Mouse (Mus musculus) bone marrow, adult 2 months (tissue): ENCODE measurements around the gene Bud31. TPM values are rescaled to one million over a fixed set of nuclear protein-coding genes. Genes with fewer than 3 reads are reported as not detected.
"Not testable (repeated sequence)": the region's sequence is repeated elsewhere in the genome, so short reads cannot be mapped to it uniquely, and the experiment has no call there.

ENCODE experiments used
- H3K27ac ChIP-seq: fragments of 200-500 bp; 2 replicates; pipeline ENCODE4 v1.5.1; 2012; ENCODE audit warnings: low read depth, mild to moderate bottlenecking, control low read depth, inconsistent platforms, low read length; ENCODE audit not compliant: control insufficient read depth, poor library complexity, insufficient read depth
- H3K4me1 ChIP-seq: fragments of 200-500 bp; 2 replicates; pipeline ENCODE4 v1.6.1; 2011; ENCODE audit warnings: low read length; ENCODE audit not compliant: control insufficient read depth, insufficient read depth
- H3K4me3 ChIP-seq: fragments of 200-500 bp; replicated peaks from 2 replicates; pipeline ENCODE3; 2011; ENCODE audit warnings: mild to moderate bottlenecking, low read depth, low read length, control low read depth; ENCODE audit not compliant: control insufficient read depth
- CTCF ChIP-seq: fragments of 200-500 bp; IDR thresholded peaks from 2 replicates; pipeline ENCODE4 v1.5.1; 2011; ENCODE audit warnings: low read length, control low read depth; ENCODE audit not compliant: control insufficient read depth, insufficient read depth
- POLR2A ChIP-seq: fragments of 200-500 bp; IDR thresholded peaks from 2 replicates; pipeline ENCODE4 v1.6.1; 2011; ENCODE audit warnings: low read depth, mild to moderate bottlenecking, control low read depth, low read length, borderline replicate concordance; ENCODE audit not compliant: control insufficient read depth
- whole genome bisulfite sequencing: fragments of 180-500 bp; shearing (Covaris S2); methylation state at CpG from one replicate; pipeline ENCODE4 v1.1.7; 2018; 5-methylcytosine and 5-hydroxymethylcytosine counted together
- polyA plus RNA-seq: library from polyadenylated mRNA; stranded (reverse); fragments of >200 nt; gene quantifications from 2 replicates; pipeline ENCODE4 v1.2.4, GENCODE M21; 2011; ENCODE audit warnings: low replicate concordance; ENCODE audit not compliant: missing spikeins, insufficient read depth, insufficient read length

Bud31 gene
- polyA plus RNA-seq: 121 and 164 TPM in 2 replicates

DNA sequence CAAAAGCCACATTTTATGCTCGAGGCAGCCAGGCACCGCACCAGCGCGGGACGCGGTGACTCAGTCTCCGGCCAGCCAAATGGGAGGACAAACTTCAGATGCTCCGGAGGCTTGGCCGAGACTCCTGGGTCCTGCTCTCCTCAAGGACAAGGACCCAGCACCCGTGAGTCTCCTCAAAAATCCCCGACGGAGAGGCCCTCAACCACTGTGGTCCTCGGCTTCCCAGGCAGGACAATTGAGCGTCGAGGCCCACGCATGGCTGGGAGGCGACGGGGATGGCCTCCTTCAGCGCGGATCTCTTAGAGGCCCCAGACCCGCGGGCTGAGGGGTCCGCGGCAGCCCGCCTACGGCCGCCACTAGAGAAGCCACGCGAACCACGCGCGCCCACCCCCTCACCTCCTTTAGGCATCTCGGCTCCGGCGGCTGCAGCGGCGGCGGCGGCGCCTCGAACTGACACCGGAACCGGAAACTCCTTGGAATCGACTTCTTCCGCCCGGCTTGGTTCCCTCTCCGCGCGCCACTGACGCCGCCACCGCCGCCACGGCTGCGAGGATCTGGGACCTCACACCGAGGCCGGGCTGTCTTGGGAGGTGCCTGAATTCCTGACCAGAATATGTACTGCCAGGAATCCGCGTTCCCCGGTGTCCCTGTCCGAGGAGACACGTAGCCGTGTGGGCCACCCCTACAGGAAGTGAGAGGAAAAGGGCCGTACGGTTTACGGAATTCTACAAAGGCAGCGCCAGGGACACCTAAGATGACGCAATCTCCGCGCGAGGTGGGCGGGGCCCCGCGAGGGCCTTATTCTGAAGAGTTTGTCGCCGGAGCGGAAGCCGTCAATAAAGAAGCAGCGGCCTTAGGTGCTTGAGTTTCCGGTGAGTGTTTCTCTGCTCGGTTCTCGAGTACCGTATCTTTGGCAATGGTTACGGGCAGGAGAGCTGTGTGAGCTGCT lies at the start of gene Bud31, which contains the start of gene Pdap1:
Gene Bud31 (plus strand): TSS at position 792 of the 949 bp plus-strand sequence.
Gene Pdap1 (minus strand): TSS at position 668 of the 949 bp plus-strand sequence.
- Histone ChIP-seq H3K4me1 (no peaks in the 10 kb centered on the region), H3K4me3 (peak within 1 kb of the TSS; percentile 87), H3K27ac (peak within 1 kb of the TSS; percentile 94)
- under 1% methylated on average over 84 of the region's 84 CpGs for WGBS
- TF ChIP-seq POLR2A (peak; percentile 40), CTCF (no peak; the same call in 1 of the 2 replicates)

DNA sequence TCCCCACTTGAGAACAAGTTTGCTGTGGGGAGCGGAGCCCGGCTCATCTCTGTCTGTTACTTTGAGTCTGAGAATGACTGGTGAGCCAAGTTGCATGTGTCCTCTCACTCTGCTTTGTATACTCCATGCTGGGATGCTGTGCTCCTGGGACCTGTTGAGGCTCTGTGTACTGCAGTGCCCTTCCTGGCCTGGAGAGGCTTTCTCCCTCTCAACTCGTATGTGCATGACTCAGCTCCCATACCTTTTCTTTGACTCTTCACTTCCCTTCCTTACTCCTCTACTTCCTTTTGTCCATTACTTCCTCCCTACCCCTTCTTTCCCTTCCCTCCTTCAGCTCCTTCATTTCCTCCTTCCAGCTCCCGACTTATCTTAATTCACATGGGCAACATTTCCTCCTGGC lies 44.0 kb upstream of the Bud31 start:
- 69% methylated on average over 4 of the region's 4 CpGs for WGBS
- H3K4me1 ChIP-seq: no peaks in the 10 kb centered on the region
- TF ChIP-seq CTCF (no peak), POLR2A (no peak)
- H3K4me3 ChIP-seq: no peak overlapping the region
- no peak overlapping the region for H3K27ac ChIP-seq

DNA sequence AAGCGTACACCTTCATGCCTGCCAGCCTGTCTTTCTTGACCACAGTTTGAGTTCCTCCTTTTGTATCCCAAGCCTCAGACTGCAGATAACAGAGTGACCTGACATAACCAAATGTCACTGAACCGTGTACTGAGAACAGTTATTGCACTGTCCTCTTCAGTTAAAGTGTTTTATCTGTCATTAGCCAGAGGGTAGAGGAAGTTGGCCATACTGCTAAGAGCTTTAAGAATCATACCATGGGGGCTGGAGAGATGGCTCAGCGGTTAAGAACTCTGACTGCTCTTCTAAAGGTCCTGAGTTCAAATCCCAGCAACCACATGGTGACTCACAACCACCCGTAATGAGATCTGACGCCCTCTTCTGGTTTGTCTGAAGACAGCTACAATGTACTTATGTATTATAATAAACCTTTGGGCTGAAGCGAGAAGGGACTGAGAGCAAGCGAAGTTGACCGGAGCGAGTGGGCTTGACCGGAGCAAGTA lies 41.8 kb upstream of the Bud31 start:
- H3K4me1 ChIP-seq: no peaks in the 10 kb centered on the region
- no peak overlapping the region for H3K27ac ChIP-seq
- WGBS: 63% methylated on average over 10 of the region's 10 CpGs
- H3K4me3 ChIP-seq: no peak overlapping the region
- no peak for TF ChIP-seq CTCF

DNA sequence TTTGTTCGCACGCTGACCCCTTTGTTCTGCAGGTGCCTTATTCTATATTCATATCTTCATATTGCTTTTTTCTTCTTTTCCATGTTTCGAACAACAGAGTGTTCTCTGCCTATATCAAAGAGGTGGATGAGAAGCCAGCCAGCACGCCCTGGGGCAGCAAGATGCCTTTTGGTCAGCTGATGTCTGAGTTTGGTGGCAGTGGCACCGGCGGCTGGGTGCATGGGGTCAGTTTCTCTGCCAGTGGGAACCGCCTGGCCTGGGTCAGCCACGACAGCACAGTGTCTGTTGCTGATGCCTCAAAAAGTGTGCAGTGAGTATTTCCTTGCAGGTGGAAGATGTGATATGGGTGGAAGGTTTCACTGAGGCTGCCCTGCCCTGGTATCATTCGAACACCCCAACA lies 39.2 kb upstream of the Bud31 start:
- Histone ChIP-seq H3K27ac (no peak overlapping the region), H3K4me3 (no peak overlapping the region), H3K4me1 (no peaks in the 10 kb centered on the region)
- TF ChIP-seq POLR2A (no peak), CTCF (no peak)
- 92% methylated on average over 9 of the region's 9 CpGs for WGBS

DNA sequence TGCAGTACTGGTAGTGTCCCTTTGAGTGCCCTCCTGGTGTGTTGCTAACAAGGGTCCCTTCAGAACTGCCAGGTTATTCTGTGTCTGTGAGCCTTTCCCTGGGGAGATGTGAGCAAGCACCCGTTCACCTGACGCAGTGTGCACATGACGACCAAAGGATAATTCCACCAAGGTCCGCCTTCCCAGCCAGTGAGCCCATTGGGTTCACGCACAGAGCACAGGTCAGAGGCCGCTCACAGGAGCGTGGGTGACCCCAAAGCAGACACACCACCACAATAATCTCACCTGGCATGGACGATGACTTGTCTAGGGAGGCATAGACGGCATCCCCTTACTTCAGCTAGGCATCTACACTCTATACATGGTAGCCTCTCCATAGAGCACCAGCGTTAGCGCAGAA lies 38.7 kb upstream of the Bud31 start:
- not testable (repeated sequence) for H3K4me3 ChIP-seq, H3K4me1 ChIP-seq, H3K27ac ChIP-seq
- 92% methylated on average over 11 of the region's 11 CpGs for WGBS

DNA sequence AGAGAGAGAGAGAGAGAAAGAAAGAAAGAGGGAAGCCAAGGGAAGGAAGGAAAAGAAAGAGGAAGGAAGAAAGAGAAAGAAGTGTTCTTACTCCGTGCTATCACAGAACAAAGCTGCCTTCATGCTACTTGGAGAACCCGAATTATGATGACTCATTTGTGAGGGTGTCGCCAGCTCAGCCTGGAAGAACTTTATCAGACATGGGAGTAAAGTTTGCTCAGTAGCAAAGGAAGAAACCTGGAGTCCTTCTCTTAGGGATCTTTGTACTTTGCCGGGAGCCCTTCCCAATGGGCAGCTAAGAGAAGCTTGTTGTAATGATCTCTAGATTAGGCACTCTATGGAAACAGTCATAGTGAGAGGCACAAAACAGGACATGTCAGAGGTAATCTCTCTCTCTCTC lies 37.5 kb upstream of the Bud31 start:
- WGBS: 39% methylated on average over 4 of the region's 4 CpGs
- no peak overlapping the region for H3K4me3 ChIP-seq
- TF ChIP-seq POLR2A: no peak
- TF ChIP-seq CTCF: no peak
- H3K4me1 ChIP-seq: no peaks in the 10 kb centered on the region
- H3K27ac ChIP-seq: no peak overlapping the region

DNA sequence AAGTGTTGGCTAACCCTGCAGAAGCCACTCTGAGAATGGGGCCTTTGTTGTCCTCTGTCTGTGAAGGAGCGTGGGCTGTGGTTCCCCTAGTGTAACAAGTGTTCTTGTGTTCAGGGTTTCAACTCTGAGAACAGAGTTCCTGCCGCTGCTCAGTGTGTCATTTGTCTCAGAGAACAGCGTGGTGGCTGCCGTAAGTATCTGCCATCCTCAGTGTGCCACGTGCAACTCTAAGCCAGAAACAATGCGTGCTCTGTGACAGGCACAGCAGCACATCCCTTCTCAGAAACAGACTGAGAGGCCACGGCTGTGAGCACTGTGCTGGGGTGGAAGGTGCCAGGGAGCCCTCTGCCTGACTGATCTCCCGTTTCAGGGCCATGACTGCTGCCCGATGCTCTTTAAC lies 35.8 kb upstream of the Bud31 start:
- no peaks in the 10 kb centered on the region for H3K4me1 ChIP-seq
- 95% methylated on average over 9 of the region's 9 CpGs for WGBS
- H3K27ac ChIP-seq: no peak overlapping the region
- TF ChIP-seq POLR2A (no peak), CTCF (no peak)
- no peak overlapping the region for H3K4me3 ChIP-seq

DNA sequence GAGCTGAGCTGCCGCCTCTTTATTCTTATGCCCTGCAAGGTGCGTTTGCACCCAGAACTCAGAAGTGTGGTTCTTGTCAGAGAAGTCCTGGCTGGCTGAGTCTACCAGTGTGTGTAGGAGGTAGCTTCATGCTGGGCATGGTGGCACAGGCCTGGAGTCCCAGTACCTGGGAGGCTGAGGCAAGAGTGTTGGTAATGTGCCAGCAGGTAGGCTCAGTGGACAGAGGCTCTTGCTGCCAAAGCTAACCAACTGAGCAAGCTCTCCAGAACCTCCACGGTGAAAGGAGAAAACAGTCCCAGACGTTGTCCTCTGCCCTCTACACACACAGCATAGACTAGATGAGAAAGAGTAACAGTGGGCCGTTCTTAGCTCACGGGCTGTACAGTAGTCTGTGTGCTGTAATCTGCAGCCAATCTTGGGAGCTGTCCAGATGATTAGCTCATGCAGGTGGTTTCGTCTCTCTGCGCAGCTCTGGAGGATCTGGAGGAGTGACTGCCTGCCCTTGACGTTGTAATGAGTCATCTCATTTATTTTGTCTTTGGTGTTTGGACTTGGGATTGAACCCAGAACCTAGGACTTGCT lies 34.4 kb upstream of the Bud31 start:
- TF ChIP-seq POLR2A: no peak
- no peak for TF ChIP-seq CTCF
- Histone ChIP-seq H3K4me1 (no peaks in the 10 kb centered on the region), H3K27ac (no peak overlapping the region)

DNA sequence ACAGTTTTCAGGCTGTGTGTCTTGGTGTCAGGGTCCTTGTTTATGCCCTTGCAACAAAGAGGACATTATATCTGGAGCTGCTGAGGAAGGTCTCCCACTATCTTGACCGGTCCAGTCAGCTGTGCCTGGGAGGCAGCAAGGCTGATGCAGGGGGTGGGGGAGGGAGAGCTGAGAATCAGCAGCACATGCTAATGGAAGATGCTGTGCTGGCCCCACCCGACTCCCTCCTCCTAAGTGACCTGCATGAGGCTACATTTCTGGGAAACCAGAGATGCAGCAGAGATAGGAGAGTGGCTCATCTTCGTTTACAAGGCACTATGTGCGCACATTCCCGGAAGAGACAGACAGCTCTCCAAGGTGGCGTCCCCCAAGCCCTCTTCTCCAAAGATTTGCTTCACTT lies 29.8 kb upstream of the Bud31 start:
- WGBS: 85% methylated on average over 6 of the region's 6 CpGs
- no peak overlapping the region for H3K27ac ChIP-seq
- no peaks in the 10 kb centered on the region for H3K4me1 ChIP-seq
- TF ChIP-seq CTCF (no peak), POLR2A (no peak)
- no peak overlapping the region for H3K4me3 ChIP-seq

More for the DNA sequence above, 34.4 kb upstream of the Bud31 start:
- 84% methylated on average over 9 of the region's 9 CpGs for WGBS
- H3K4me3 ChIP-seq: no peak overlapping the region
